Mouse (Mus musculus) neural tube, embryonic 14.5 days (tissue): Measurements from ENCODE around the gene Gpatch2l. TPM values are rescaled to one million over a fixed set of nuclear protein-coding genes. Genes with fewer than 3 reads are reported as not detected.
A peak's percentile ranks its signal among the peaks of the same experiment; 100 is the strongest.

ENCODE experiments used
- ATAC-seq: fragments of 200-750 bp; cut with Nextera tagmentation; 2 replicates; pipeline ENCODE4 v1.8.0; 2017; ENCODE audit warnings: low read depth, mild to moderate bottlenecking, moderate TSS enrichment, moderate library complexity
- H3K27ac ChIP-seq: fragments of 300-500 bp; sonication (generic); 2 replicates; pipeline ENCODE4 v1.5.1; 2014; ENCODE audit warnings: low read depth, mild to moderate bottlenecking, control low read depth, low read length, moderate library complexity, mixed read lengths
- H3K27me3 ChIP-seq: fragments of 300-500 bp; sonication (generic); 2 replicates; pipeline ENCODE4 v1.6.1; 2014; ENCODE audit warnings: low read length; ENCODE audit not compliant: control insufficient read depth, insufficient read depth
- H3K36me3 ChIP-seq: fragments of 300-500 bp; sonication (generic); 2 replicates; pipeline ENCODE4 v1.6.1; 2014; ENCODE audit warnings: low read length, mixed read lengths; ENCODE audit not compliant: control insufficient read depth, insufficient read depth
- H3K4me1 ChIP-seq: fragments of 300-500 bp; sonication (generic); 2 replicates; pipeline ENCODE4 v1.6.1; 2014; ENCODE audit warnings: low read length; ENCODE audit not compliant: control insufficient read depth, insufficient read depth
- H3K4me2 ChIP-seq: fragments of 300-500 bp; sonication (generic); 2 replicates; pipeline ENCODE4 v1.6.1; 2014; ENCODE audit warnings: mild to moderate bottlenecking, low read depth, low read length, control low read depth
- H3K4me3 ChIP-seq: fragments of 300-500 bp; sonication (generic); 2 replicates; pipeline ENCODE4 v1.5.1; 2014; ENCODE audit warnings: low read depth, low read length, control low read depth, mixed read lengths
- H3K9ac ChIP-seq: fragments of 300-500 bp; sonication (generic); replicated peaks from 2 replicates; pipeline ENCODE4 v1.6.1; 2014; ENCODE audit warnings: low read depth, mild to moderate bottlenecking, control low read depth, low read length, mixed read lengths
- H3K9me3 ChIP-seq: fragments of 300-500 bp; sonication (generic); 2 replicates; pipeline ENCODE4 v1.6.1; 2016; ENCODE audit warnings: low read length; ENCODE audit not compliant: control insufficient read depth
- WGBS: fragments of 180-500 bp; shearing (Covaris S2); extraction: QIAGEN DNeasy Blood & Tissue Kit; methylation state at CpG from one replicate; pipeline ENCODE4 v1.1.7; 2014; 5-methylcytosine and 5-hydroxymethylcytosine counted together
- polyA plus RNA-seq: library from polyadenylated mRNA; unstranded; fragments of >200 nt; fragmentation: Nextera tagmentation; extraction: Ambion mirVana; gene quantifications from 2 replicates; pipeline ENCODE4 v1.2.1, GENCODE M21; 2014

Gene Gpatch2l
- polyA plus RNA-seq, 1 experiment from 2014 or later = 25.9 TPM

DNA sequence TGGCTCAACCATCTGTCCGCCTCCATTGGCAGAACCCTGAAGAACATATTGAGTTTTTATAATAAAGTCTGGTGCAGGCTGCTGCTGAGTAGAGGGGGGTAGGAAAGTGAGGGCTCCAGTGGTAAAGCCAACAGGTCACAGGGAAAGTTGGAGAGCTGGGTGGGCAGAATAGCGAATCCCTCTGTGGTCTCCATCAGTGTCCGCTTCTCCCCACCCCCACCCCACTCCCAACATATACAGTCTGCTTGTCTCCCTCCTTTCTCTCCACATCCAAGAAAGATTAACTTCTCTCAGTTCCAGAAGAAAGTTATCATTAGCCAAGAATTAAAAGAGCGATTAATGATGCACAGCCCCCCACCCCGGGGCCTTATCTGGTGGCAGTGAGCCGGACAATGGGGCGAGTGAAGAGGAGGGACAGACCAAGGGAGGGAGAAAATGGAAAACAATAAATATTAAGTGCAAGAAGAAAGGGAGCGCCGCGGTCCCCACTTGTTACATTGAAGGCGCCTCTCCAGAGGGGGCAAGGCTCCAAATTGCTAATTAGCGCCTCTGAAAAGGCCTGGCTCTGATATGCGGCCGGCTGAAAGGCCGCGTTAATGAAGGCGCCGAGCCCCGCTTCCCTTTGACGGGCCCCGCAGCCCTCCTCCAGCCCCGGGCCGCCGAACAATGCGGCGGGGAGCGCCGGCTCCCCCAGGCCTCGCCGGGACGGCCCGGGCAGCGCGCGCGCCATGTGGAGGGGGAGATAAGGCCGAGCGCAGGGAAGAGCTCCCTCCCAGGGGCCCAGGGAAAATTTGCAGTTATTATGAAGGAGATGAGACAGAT is 21.2 kb upstream of the Gpatch2l start:
- ATAC-seq = peak; percentile 71; the same call in 1 of the 2 replicates
- peak overlapping the region; percentile 29; the same call in 1 of the 2 replicates for H3K4me3 ChIP-seq
- no peaks in the 10 kb centered on the region for H3K36me3 ChIP-seq
- no peak overlapping the region; the same call in 1 of the 2 replicates for H3K9ac ChIP-seq
- H3K27ac ChIP-seq = no peak overlapping the region
- peaks cover 4% of the 10 kb centered on the region; the same call in 1 of the 2 replicates for H3K27me3 ChIP-seq
- peak overlapping the region; percentile 70 for H3K4me2 ChIP-seq
- 4% methylated on average over 38 of the region's 38 CpGs for WGBS
- H3K9me3 ChIP-seq = no peaks in the 10 kb centered on the region
- 0 out of 2 replicates have a peak, but pooled peaks cover 11% of the 10 kb centered on the region for H3K4me1 ChIP-seq

DNA sequence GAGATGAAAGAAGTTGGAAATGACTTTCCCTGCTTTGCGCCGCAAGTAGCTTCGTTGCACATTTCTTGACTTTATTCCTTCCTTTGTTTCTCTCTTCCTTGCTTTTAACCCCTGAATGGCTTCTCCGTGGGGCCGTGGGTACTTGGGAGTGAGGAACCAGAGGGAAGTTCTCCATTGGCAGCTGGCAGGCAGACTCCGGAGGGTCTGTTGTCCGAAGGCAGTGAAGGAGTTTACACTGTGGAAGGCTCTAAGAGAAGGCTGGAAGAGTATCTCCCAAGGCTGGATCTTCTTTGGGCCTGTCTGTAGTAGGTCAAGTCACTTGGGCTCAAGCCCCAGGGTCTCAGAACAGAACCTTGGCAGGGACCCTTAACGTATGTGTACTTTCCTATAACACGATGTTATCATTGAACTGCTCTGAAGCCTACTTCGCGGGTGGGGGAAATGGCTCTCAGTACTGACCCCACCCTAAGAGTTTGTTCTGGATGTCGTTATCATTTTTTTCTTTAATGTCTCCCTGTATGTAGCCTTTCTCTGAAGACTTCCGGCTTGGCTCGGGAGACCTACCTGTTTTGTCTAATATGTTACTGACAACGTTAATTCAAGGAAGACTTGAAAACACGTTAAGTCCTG is 20.5 kb upstream of the Gpatch2l start:
- Histone ChIP-seq H3K9ac (no peak overlapping the region), H3K4me1 (0 out of 2 replicates have a peak, but pooled peaks cover 9% of the 10 kb centered on the region), H3K4me2 (peak overlapping the region; percentile 70), H3K27ac (no peak overlapping the region), H3K36me3 (no peaks in the 10 kb centered on the region), H3K27me3 (peaks cover 4% of the 10 kb centered on the region; the same call in 1 of the 2 replicates), H3K9me3 (no peaks in the 10 kb centered on the region), H3K4me3 (peak overlapping the region; percentile 29; the same call in 1 of the 2 replicates)
- no peak for ATAC-seq
- WGBS = 42% methylated on average over 16 of the region's 16 CpGs

DNA sequence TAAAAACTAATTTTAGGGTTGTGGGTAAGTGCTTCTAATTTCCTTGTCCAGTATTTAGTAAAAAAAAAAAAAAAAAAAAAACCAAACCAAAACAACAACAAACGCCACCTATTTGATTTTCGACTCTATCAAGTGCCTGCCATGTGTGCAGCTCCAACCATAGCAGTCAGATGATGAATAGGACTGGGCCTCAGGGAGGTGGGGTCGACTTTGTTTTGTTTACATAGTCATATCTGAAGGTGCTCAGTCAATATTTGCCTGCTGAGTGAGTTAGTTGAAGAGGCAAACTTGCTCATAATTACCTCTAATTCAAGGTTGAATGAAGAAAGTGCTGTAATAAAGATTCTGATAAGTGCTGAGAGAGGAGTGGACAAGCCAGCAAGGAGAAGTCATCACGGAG is 7.4 kb upstream of the Gpatch2l start:
- H3K4me2 ChIP-seq = no peak overlapping the region
- 70% methylated on average over 4 of the region's 4 CpGs for WGBS

DNA sequence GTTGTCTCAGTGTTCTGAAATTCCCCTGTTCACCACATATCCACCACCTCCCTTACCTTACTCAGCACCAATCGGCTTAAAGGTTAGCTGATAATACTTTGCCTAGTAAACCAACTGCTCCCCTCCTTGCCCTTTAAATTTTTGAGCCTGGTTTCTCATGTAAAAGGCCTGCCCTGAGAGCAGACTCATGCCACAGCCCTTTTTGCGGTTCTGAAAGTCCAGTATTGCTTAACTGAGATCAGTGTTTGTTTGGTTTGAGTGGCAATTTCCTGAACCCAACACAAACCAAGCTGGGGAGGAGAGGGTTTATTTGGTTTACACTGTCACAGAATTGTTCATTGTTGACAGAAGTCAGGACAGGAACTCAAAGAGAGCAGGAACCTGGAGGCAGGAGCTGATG is 2.9 kb upstream of the Gpatch2l start:
- no peak overlapping the region for H3K4me3 ChIP-seq
- no peak overlapping the region for H3K4me2 ChIP-seq
- no peak for ATAC-seq
- no peaks in the 10 kb centered on the region for H3K27me3 ChIP-seq
- no peak overlapping the region for H3K9ac ChIP-seq
- no peak overlapping the region for H3K27ac ChIP-seq
- H3K4me1 ChIP-seq = peaks cover 13% of the 10 kb centered on the region
- 81% methylated on average over 2 of the region's 2 CpGs for WGBS
- no peaks in the 10 kb centered on the region for H3K9me3 ChIP-seq
- H3K36me3 ChIP-seq = no peaks in the 10 kb centered on the region

More for the DNA sequence above, 7.4 kb upstream of the Gpatch2l start:
- Histone ChIP-seq H3K4me1 (no peaks in the 10 kb centered on the region), H3K36me3 (no peaks in the 10 kb centered on the region), H3K27ac (no peak overlapping the region), H3K9ac (no peak overlapping the region), H3K27me3 (no peaks in the 10 kb centered on the region), H3K4me3 (no peak overlapping the region), H3K9me3 (no peaks in the 10 kb centered on the region)
- ATAC-seq = no peak

DNA sequence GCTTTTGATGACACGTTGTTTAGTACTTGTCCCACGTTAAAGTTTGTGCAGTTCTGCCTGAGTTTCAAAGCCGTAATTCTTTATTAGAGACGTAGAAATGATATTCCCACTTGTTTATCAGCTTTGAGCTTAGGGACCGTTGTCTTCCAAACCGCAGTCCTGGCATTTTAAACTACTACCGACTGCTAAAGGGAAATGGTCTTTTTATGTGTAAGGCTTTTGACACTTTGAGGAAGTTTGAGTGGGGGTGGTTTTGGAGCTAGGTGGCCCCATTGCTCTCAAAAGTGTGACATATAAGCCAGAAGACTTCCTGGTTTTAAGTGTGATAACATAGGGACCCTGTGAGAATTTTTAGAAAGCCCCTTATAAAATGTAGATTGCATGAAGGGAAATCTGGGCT is 905 bp downstream of the Gpatch2l start:
- Histone ChIP-seq H3K9me3 (no peaks in the 10 kb centered on the region), H3K27ac (no peak overlapping the region), H3K4me2 (peak overlapping the region; percentile 99), H3K9ac (peak overlapping the region; percentile 75), H3K27me3 (no peaks in the 10 kb centered on the region), H3K4me1 (peaks cover 16% of the 10 kb centered on the region), H3K36me3 (peaks cover 5% of the 10 kb centered on the region; the same call in 1 of the 2 replicates), H3K4me3 (peak overlapping the region; percentile 58)
- WGBS = 28% methylated on average over 7 of the region's 7 CpGs
- ATAC-seq = no peak

DNA sequence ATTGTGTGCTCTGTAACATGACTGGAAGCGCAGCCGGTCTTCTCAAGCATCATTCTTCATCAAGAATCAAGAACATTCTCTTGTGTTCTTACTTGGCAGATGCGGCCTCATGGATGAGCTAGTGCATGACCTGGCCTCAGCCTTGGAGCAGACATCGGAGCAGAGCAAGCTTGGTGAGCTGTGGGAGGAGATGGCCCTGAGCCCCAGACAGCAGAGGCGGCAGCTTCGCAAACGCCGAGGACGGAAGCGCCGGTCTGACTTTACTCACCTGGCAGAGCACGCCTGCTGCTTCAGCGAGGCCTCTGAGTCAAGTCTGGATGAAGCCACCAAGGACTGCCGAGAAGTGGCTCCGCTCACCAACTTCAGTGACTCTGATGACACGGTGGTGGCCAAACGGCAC is 2.3 kb downstream of the Gpatch2l start:
- Histone ChIP-seq H3K27ac (no peak overlapping the region), H3K4me2 (no peak overlapping the region), H3K9ac (no peak overlapping the region), H3K27me3 (no peaks in the 10 kb centered on the region), H3K36me3 (peaks cover 5% of the 10 kb centered on the region; the same call in 1 of the 2 replicates), H3K4me3 (no peak overlapping the region), H3K4me1 (peaks cover 16% of the 10 kb centered on the region), H3K9me3 (no peaks in the 10 kb centered on the region)
- WGBS = 95% methylated on average over 17 of the region's 17 CpGs
- ATAC-seq = no peak

DNA sequence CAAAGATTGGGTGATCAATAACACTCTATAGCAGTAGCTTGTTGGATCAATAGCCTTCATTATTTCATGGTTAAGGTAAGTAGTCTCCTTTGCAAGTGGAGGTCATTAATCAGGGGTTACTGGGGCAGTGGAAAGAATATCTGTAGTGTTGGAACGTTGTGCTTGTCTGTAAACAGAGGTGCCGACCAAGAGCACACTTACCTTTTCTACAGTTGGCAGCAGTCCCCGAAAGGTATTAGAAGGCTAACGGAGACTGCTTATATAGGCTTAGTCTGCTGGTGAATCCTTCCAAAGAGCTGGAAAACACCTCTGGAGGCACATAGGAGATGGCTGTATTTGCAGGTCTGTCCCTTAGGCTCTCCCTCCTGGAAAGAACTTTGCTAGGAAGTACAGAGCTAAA is 8.5 kb downstream of the Gpatch2l start:
- H3K9me3 ChIP-seq = no peaks in the 10 kb centered on the region
- WGBS = 88% methylated on average over 4 of the region's 4 CpGs
- ATAC-seq = no peak
- H3K27ac ChIP-seq = no peak overlapping the region
- no peaks in the 10 kb centered on the region; the same call in 1 of the 2 replicates for H3K36me3 ChIP-seq
- no peak overlapping the region for H3K9ac ChIP-seq
- 0 out of 2 replicates have a peak, but pooled peaks cover 2% of the 10 kb centered on the region for H3K4me1 ChIP-seq
- H3K4me2 ChIP-seq = no peak overlapping the region
- H3K4me3 ChIP-seq = no peak overlapping the region
- no peaks in the 10 kb centered on the region for H3K27me3 ChIP-seq

DNA sequence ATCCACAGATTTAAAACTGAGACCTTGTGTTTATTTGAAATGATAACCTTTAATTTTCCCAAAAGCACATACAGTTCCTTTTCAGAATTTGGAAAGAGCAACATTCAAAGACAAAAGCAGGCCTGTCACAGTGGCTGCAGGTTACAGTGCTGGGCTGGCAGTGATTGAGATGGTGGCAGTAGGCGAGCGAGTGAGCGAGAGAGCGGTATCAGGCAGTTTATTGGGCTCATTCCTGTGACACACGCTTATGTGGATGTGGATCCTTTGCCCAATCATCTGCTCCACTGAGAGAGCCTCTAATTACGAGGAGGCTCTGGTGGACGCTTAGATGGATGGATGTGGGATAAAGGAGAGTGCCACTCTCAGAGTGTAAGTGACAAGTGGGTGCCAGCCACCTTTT is 13.3 kb downstream of the Gpatch2l start:
- no peak for ATAC-seq
- no peak overlapping the region for H3K27ac ChIP-seq
- 0 out of 2 replicates have a peak, but pooled peaks cover 2% of the 10 kb centered on the region for H3K4me1 ChIP-seq
- H3K9ac ChIP-seq = no peak overlapping the region
- H3K4me3 ChIP-seq = no peak overlapping the region
- no peak overlapping the region for H3K4me2 ChIP-seq
- 55% methylated on average over 7 of the region's 7 CpGs for WGBS
- no peaks in the 10 kb centered on the region for H3K27me3 ChIP-seq
- no peaks in the 10 kb centered on the region for H3K9me3 ChIP-seq
- H3K36me3 ChIP-seq = no peaks in the 10 kb centered on the region; the same call in 1 of the 2 replicates

DNA sequence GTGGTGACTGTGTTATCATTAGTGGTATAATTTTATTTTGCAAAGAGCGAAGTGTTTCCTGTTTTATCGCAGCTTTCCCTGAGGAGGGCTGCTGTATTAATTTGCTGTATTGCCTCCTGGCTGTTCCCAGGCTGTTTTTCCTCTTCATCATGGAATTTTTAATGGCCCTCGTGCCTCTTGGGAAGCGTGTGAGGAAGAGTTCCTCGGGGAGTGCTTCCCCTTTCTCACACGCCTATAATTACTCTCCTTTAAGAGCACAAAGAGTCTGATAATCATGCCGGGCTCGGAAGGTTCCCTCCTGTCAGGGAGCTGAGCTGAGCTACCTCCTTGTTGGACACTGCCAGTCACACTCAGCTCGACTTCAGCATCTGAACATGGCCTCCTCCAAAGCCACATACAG is 30.0 kb downstream of the Gpatch2l start:
- Histone ChIP-seq H3K4me3 (no peak overlapping the region), H3K36me3 (peaks cover 9% of the 10 kb centered on the region; the same call in 1 of the 2 replicates), H3K27me3 (no peaks in the 10 kb centered on the region), H3K9ac (no peak overlapping the region), H3K4me1 (peaks cover 9% of the 10 kb centered on the region; the same call in 1 of the 2 replicates), H3K9me3 (no peaks in the 10 kb centered on the region), H3K4me2 (no peak overlapping the region), H3K27ac (0 out of 2 replicates have a peak overlapping the region, but pooled peaks have one; percentile 24)
- ATAC-seq = peak; percentile 38
- WGBS = 28% methylated on average over 9 of the region's 9 CpGs
